Comparison of ENCODE assay signal across 4 mouse cellular contexts in the genomic region with DNA sequence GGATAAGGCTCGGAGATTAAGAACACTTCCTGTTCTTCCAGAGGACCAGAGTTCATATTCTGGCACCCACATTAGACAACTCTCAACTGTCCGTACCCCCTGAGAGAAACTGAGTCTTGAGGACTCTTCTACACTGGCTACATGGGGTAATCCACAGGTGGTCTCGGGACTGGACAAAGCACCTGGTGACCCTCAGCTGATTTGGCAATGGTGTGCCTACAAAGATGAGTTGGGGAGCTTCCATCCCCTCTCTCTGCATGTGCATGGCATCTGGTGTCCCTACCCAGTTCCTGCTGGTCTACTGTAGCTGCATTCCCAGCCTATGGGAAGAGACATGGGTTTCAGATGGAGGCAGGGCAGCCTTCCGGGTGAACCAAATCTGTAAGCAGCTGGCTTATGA.
"Had no signal": no experiment of that assay in that cellular context is flagged by ENCODE, and none has a peak within 500 bp of the region (broad histone marks: within the 10 kb centered on the region; RNA-seq: fewer than 3 reads in every experiment).

No protein-coding gene starts in this region.

- H3K27ac ChIP-seq: neural tube, embryonic 13.5 days; neural tube, embryonic 15.5 days; stomach, embryonic 15.5 days; stomach, postnatal 0 days had no signal

- H3K4me1 ChIP-seq: neural tube, embryonic 13.5 days had no signal

- H3K4me3 ChIP-seq: neural tube, embryonic 13.5 days; neural tube, embryonic 15.5 days; stomach, embryonic 15.5 days had no signal

- H3K9ac ChIP-seq: neural tube, embryonic 13.5 days; neural tube, embryonic 15.5 days; stomach, embryonic 15.5 days had no signal

- H3K27me3 ChIP-seq: neural tube, embryonic 13.5 days; neural tube, embryonic 15.5 days; stomach, embryonic 15.5 days had no signal

- H3K9me3 ChIP-seq: neural tube, embryonic 13.5 days; neural tube, embryonic 15.5 days; stomach, embryonic 15.5 days had no signal

- H3K36me3 ChIP-seq: neural tube, embryonic 13.5 days; neural tube, embryonic 15.5 days; stomach, embryonic 15.5 days had no signal
